Mouse (Mus musculus): ENCODE data around the gene Gla. TPM values are rescaled to one million over a fixed set of nuclear protein-coding genes. Genes with fewer than 3 reads are reported as not detected.

Gene Gla
- polyA plus RNA-seq, 1 experiment: 2.0 TPM

DNA sequence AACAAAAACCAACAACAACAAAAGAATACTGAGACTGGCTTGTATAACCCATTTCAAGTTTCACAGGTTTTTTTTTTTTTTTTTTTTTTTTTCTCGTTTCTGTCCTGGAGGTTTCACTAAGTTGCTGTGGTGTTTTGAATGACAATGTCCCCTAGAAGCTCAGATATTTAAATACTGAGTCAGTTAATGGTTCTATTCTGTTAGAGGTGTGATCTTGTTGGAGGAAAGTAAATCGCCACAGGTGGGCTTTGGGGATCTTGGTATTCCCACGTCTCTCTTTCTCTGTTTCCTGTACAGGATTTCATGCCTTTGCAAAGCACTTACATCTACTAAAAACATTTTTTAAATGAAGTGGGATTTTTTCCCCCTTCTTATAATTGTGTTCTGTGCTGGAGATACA lies 34.2 kb upstream of the Gla start:
- DNase-seq: no peak
- TF ChIP-seq POLR2A (IDR thresholded peaks at IDR 0.05; ENCODE audit: control insufficient read depth, extremely low read depth, insufficient read depth, low read length, poor library complexity) (no peak), CTCF (IDR thresholded peaks at IDR 0.05; ENCODE audit: borderline replicate concordance, control insufficient read depth, extremely low read depth, insufficient read depth, low read length, poor library complexity) (no peak)

DNA sequence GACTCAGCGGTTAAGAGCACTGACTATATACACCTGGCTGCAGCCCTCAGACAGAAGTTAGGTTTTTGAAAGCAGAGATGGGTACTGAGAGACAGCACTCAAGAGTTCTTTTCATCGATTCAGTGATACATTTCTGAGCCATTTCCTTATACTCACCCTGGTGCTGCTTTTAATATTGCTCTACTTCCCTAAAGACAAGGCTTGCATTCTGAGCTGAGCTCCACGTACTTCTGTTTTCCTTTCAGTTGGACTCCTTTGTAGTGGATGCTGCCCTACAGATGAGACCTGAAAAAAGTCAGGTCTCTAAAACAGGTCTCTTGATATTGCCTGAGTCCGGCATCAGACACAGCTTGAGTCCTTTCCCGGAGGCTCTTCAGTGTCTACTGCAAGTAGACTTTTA lies 31.8 kb upstream of the Gla start:
- H3K27ac ChIP-seq (ENCODE audit: control insufficient read depth, insufficient read depth, low read length): no peak overlapping the region
- WGBS: 75% methylated on average over 5 of the region's 5 CpGs
- no peaks in the 10 kb centered on the region for H3K36me3 ChIP-seq (ENCODE audit: control insufficient read depth, insufficient read depth, low read length)
- DNase-seq: no peak
- TF ChIP-seq CTCF (IDR thresholded peaks at IDR 0.05; ENCODE audit: borderline replicate concordance, control insufficient read depth, extremely low read depth, insufficient read depth, low read length, poor library complexity) (no peak), POLR2A (IDR thresholded peaks at IDR 0.05; ENCODE audit: control insufficient read depth, extremely low read depth, insufficient read depth, low read length, poor library complexity) (no peak)
- H3K4me1 ChIP-seq (replicated peaks; ENCODE audit: control insufficient read depth, insufficient read depth, low read length): no peaks in the 10 kb centered on the region
- H3K4me3 ChIP-seq (ENCODE audit: control insufficient read depth, insufficient read depth, low read length): no peak overlapping the region
- H3K27me3 ChIP-seq (ENCODE audit: control insufficient read depth, insufficient read depth, low read length): no peaks in the 10 kb centered on the region

More for the DNA sequence above, 34.2 kb upstream of the Gla start:
- whole genome bisulfite sequencing: 75% methylated on average over 3 of the region's 3 CpGs
- no peaks in the 10 kb centered on the region for H3K36me3 ChIP-seq (ENCODE audit: control insufficient read depth, insufficient read depth, low read length)
- no peaks in the 10 kb centered on the region; the same call in 1 of the 2 replicates for H3K4me1 ChIP-seq (replicated peaks; ENCODE audit: control insufficient read depth, insufficient read depth, low read length)
- no peak overlapping the region for H3K4me3 ChIP-seq (ENCODE audit: control insufficient read depth, insufficient read depth, low read length)
- H3K27me3 ChIP-seq (ENCODE audit: control insufficient read depth, insufficient read depth, low read length): no peaks in the 10 kb centered on the region
- no peak overlapping the region for H3K27ac ChIP-seq (ENCODE audit: control insufficient read depth, insufficient read depth, low read length)

DNA sequence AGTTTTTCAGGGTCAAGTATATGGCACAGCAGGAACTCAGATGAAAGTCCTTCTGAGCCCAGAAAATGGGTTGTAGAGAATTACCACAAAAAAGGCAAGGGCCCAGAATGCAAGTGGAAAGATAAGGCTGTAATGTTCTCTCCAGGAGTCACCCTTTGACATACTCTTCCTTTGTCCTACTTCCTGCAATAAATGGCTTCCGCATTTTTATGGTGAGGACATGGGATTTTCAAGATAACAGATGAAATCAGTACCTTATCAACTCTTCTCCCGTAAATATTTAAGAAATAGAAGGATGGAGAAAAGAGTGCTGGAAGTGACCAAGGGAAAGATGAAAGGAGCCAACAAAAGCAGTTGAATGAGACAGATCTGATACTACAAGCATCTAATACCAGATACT lies 27.3 kb upstream of the Gla start:
- Histone ChIP-seq H3K36me3 (ENCODE audit: control insufficient read depth, insufficient read depth, low read length) (no peaks in the 10 kb centered on the region), H3K4me1 (replicated peaks; ENCODE audit: control insufficient read depth, insufficient read depth, low read length) (no peaks in the 10 kb centered on the region), H3K4me3 (ENCODE audit: control insufficient read depth, insufficient read depth, low read length) (no peak overlapping the region), H3K27ac (ENCODE audit: control insufficient read depth, insufficient read depth, low read length) (no peak overlapping the region), H3K27me3 (ENCODE audit: control insufficient read depth, insufficient read depth, low read length) (no peaks in the 10 kb centered on the region)
- WGBS: 80% methylated on average over 2 of the region's 2 CpGs
- DNase-seq: no peak
- TF ChIP-seq POLR2A (IDR thresholded peaks at IDR 0.05; ENCODE audit: control insufficient read depth, extremely low read depth, insufficient read depth, low read length, poor library complexity): no peak
- no peak for TF ChIP-seq CTCF (IDR thresholded peaks at IDR 0.05; ENCODE audit: borderline replicate concordance, control insufficient read depth, extremely low read depth, insufficient read depth, low read length, poor library complexity)

DNA sequence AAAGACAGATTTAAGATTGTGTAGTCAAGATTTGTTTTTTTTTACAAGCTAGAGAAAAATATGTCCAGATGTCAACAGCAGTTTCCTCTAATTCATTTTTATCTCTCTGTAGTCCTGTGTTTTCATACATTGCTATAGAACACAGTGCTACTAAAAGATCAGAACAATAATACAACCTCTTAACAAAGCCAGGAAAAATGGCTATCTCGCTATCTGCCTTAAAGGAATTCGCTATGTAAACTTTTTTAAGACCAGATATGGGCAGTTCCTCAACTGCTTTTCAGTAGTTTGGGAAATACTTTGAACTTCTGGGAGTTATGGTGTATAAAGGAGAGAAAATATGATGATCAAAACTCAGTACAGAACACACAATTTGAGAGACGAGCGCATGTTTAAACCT lies 22.4 kb upstream of the Gla start:
- no peaks in the 10 kb centered on the region for H3K27me3 ChIP-seq (ENCODE audit: control insufficient read depth, insufficient read depth, low read length)
- no peak overlapping the region for H3K27ac ChIP-seq (ENCODE audit: control insufficient read depth, insufficient read depth, low read length)
- TF ChIP-seq CTCF (IDR thresholded peaks at IDR 0.05; ENCODE audit: borderline replicate concordance, control insufficient read depth, extremely low read depth, insufficient read depth, low read length, poor library complexity) (no peak), POLR2A (IDR thresholded peaks at IDR 0.05; ENCODE audit: control insufficient read depth, extremely low read depth, insufficient read depth, low read length, poor library complexity) (no peak)
- H3K4me1 ChIP-seq (replicated peaks; ENCODE audit: control insufficient read depth, insufficient read depth, low read length): no peaks in the 10 kb centered on the region
- 94% methylated on average over 4 of the region's 4 CpGs for WGBS
- no peak overlapping the region for H3K4me3 ChIP-seq (ENCODE audit: control insufficient read depth, insufficient read depth, low read length)
- H3K36me3 ChIP-seq (ENCODE audit: control insufficient read depth, insufficient read depth, low read length): no peaks in the 10 kb centered on the region
- DNase-seq: no peak

DNA sequence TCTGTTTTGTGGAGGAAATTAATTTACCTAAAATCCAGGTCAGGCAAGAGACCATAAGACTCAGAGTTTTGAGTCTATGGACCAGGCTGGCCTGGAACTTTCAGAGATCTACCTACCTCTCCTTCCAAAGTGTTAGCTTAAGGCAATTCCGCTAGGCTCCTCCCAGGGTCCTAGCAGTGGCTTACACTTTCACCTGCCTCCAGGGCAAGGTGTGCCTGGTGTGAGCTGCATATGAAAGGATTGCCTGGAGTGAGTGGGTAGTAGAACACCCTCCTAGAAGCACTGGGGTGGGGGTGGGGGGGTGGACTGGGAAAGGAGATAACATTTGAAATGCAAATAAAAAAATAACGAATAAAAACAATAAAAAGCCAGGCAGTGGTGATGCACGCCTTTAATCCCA lies 20.8 kb upstream of the Gla start:
- no peak overlapping the region for H3K27ac ChIP-seq (ENCODE audit: control insufficient read depth, insufficient read depth, low read length)
- no peak for TF ChIP-seq CTCF (IDR thresholded peaks at IDR 0.05; ENCODE audit: borderline replicate concordance, control insufficient read depth, extremely low read depth, insufficient read depth, low read length, poor library complexity)
- TF ChIP-seq POLR2A (IDR thresholded peaks at IDR 0.05; ENCODE audit: control insufficient read depth, extremely low read depth, insufficient read depth, low read length, poor library complexity): no peak
- 91% methylated on average over 3 of the region's 3 CpGs for WGBS
- H3K4me3 ChIP-seq (ENCODE audit: control insufficient read depth, insufficient read depth, low read length): no peak overlapping the region
- H3K27me3 ChIP-seq (ENCODE audit: control insufficient read depth, insufficient read depth, low read length): no peaks in the 10 kb centered on the region
- H3K36me3 ChIP-seq (ENCODE audit: control insufficient read depth, insufficient read depth, low read length): no peaks in the 10 kb centered on the region
- H3K4me1 ChIP-seq (replicated peaks; ENCODE audit: control insufficient read depth, insufficient read depth, low read length): no peaks in the 10 kb centered on the region
- no peak for DNase-seq

DNA sequence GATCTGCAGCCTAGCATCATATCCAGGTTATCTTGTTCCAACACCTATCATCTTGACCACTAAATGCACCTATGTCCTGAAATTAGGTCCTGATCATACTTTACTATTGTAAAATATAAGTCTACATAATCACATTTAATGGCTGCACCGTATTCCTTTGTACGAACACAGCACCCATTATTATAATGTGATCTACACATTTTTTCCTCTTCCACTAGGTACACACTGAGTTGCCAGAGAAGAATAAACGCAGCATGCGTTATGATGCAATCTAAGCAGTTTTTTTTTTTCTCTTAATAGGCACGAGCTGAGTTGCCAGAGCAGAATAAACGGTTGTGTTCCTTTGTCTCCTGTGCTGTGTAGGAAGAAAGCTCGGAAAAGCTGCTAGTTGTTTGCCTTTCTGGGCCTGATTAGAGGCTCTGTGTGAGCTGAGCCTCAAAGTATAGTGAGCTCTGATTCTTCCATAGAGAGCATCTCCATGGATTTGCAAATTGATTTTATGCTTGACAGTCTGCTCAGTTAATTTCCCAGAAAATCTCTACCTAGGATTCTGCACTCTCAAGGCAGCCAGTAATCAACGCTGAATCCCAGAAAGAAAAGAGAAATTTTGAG lies 19.4 kb upstream of the Gla start:
- WGBS: 89% methylated on average over 8 of the region's 8 CpGs
- DNase-seq: no peak
- Histone ChIP-seq H3K4me1 (replicated peaks; ENCODE audit: control insufficient read depth, insufficient read depth, low read length) (no peaks in the 10 kb centered on the region), H3K4me3 (ENCODE audit: control insufficient read depth, insufficient read depth, low read length) (no peak overlapping the region), H3K27ac (ENCODE audit: control insufficient read depth, insufficient read depth, low read length) (no peak overlapping the region), H3K36me3 (ENCODE audit: control insufficient read depth, insufficient read depth, low read length) (no peaks in the 10 kb centered on the region), H3K27me3 (ENCODE audit: control insufficient read depth, insufficient read depth, low read length) (no peaks in the 10 kb centered on the region)
- TF ChIP-seq CTCF (IDR thresholded peaks at IDR 0.05; ENCODE audit: borderline replicate concordance, control insufficient read depth, extremely low read depth, insufficient read depth, low read length, poor library complexity) (no peak), POLR2A (IDR thresholded peaks at IDR 0.05; ENCODE audit: control insufficient read depth, extremely low read depth, insufficient read depth, low read length, poor library complexity) (no peak)

DNA sequence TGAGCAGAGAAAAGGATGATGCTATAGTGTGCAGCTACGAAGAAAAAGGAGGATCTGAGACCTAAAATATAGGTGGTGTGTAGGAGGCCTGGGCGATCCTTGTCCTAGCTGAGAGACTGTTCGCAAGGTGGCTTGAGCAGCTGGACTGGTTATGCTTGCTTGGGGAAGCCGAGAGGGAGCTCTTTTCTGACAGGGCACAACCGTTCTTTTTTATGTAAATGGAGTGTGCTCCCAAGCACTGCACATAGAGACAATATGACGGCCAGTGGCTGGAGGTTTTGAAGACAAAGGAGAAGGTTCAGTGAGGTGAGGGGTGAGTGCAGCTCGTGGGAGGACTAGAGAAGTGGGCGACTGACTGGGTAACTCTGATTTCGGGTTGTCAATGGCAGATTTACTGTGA lies 18.8 kb upstream of the Gla start:
- no peaks in the 10 kb centered on the region for H3K27me3 ChIP-seq (ENCODE audit: control insufficient read depth, insufficient read depth, low read length)
- no peaks in the 10 kb centered on the region for H3K36me3 ChIP-seq (ENCODE audit: control insufficient read depth, insufficient read depth, low read length)
- no peak overlapping the region for H3K27ac ChIP-seq (ENCODE audit: control insufficient read depth, insufficient read depth, low read length)
- WGBS: 90% methylated on average over 9 of the region's 9 CpGs
- DNase-seq: no peak
- no peak overlapping the region for H3K4me3 ChIP-seq (ENCODE audit: control insufficient read depth, insufficient read depth, low read length)
- no peaks in the 10 kb centered on the region for H3K4me1 ChIP-seq (replicated peaks; ENCODE audit: control insufficient read depth, insufficient read depth, low read length)
- TF ChIP-seq CTCF (IDR thresholded peaks at IDR 0.05; ENCODE audit: borderline replicate concordance, control insufficient read depth, extremely low read depth, insufficient read depth, low read length, poor library complexity) (no peak), POLR2A (IDR thresholded peaks at IDR 0.05; ENCODE audit: control insufficient read depth, extremely low read depth, insufficient read depth, low read length, poor library complexity) (no peak)

Measured in thymus, adult 2 months (tissue).